Comparison of ENCODE assay signal across 20 mouse cellular contexts in the genomic region with DNA sequence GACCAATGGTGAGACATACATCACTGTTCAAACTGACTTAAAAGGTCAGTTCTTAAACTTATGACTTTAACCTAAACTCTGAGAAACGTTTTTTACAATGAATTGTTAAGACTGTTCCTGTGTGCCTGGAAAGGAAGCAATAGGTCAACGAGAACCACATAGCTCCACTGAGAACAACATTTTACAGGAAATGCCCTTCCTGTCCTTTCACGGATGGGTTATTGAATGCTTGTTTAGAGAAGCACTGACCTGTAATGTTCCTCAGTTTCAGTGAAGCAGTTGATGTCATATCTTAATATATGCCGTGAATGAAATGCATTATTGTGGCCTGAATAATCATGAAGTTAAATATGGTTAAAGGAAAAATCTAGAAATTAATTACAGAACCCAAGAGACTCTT.
DNase-seq lines count a peak whose midpoint lies in the region; ATAC-seq lines count a peak whose summit lies in the region.
"Had no signal": no experiment of that assay in that cellular context is flagged by ENCODE, and none has a peak within 500 bp of the region (broad histone marks: within the 10 kb centered on the region; RNA-seq: fewer than 3 reads in every experiment).

No protein-coding gene starts in this region.

- no peak overlapping the region for H3K4me2 ChIP-seq in heart, embryonic 15.5 days
- H3K4me2 ChIP-seq in kidney, embryonic 16.5 days (replicated peaks; ENCODE audit: low read depth, low read length), result no peak overlapping the region
- H3K4me2 ChIP-seq: embryonic facial prominence, embryonic 15.5 days; lung, embryonic 15.5 days; midbrain, embryonic 13.5 days; stomach, embryonic 15.5 days had no signal

- H3K27ac ChIP-seq in heart, embryonic 15.5 days, result peak overlapping the region; percentile 60
- no peak overlapping the region for H3K27ac ChIP-seq in kidney, embryonic 16.5 days (ENCODE audit: low read length)
- peak overlapping the region; percentile 79 for H3K27ac ChIP-seq in brown adipose tissue, adult 24 weeks (replicated peaks; ENCODE audit: low read depth, low read length)
- H3K27ac ChIP-seq: embryonic facial prominence, embryonic 15.5 days; left cerebral cortex, adult 2 months; lung, embryonic 15.5 days; midbrain, embryonic 13.5 days; stomach, embryonic 15.5 days had no signal

- no peak for ATAC-seq in heart, embryonic 15.5 days (replicated peaks; ENCODE audit: insufficient number of reproducible peaks, insufficient read depth, low FRiP score, low read depth)
- ATAC-seq in kidney, embryonic 16.5 days (ENCODE audit: low FRiP score, low TSS enrichment), result peak; percentile 47; the same call in 1 of the 2 replicates
- ATAC-seq: activated CD4-positive, CD25-positive, alpha-beta regulatory T cell, adult 4 months; midbrain, embryonic 13.5 days had no signal

- no peaks in the 10 kb centered on the region for H3K27me3 ChIP-seq in heart, embryonic 15.5 days
- H3K27me3 ChIP-seq in kidney, embryonic 16.5 days (ENCODE audit: insufficient read depth, low read length), result no peaks in the 10 kb centered on the region
- H3K27me3 ChIP-seq: embryonic facial prominence, embryonic 15.5 days; lung, embryonic 15.5 days; midbrain, embryonic 13.5 days; stomach, embryonic 15.5 days had no signal

- DNase-seq in heart, adult 11 months, result no peak
- DNase-seq in kidney, postnatal 10 days, result no peak
- peak; percentile 73 for DNase-seq in Muller cell, postnatal 12 days (ENCODE audit: inconsistent ontology term)
- no peak for DNase-seq in right cerebral cortex, adult 18-20 months
- no peak for DNase-seq in natural killer cell, adult 2 months (ENCODE audit: low spot score in 2 of 2)
- DNase-seq: adrenal gland, postnatal 10 days; cerebellum, adult 9-11 months; kidney, adult 8-10 months; left cerebral cortex, postnatal 4 days; liver; thymus, adult 2 months had no signal

- no peaks in the 10 kb centered on the region for H3K9me3 ChIP-seq in heart, embryonic 15.5 days (replicated peaks)
- H3K9me3 ChIP-seq in kidney, embryonic 16.5 days (ENCODE audit: low read length), result no peaks in the 10 kb centered on the region
- H3K9me3 ChIP-seq: embryonic facial prominence, embryonic 15.5 days; lung, embryonic 15.5 days; midbrain, embryonic 13.5 days; stomach, embryonic 15.5 days had no signal

- WGBS in heart, embryonic 15.5 days, result 39% methylated on average over 4 of the region's 4 CpGs
- WGBS in kidney, embryonic 16.5 days, result 4% methylated on average over 4 of the region's 4 CpGs

- no peak overlapping the region for H3K4me3 ChIP-seq in heart, embryonic 15.5 days
- no peak overlapping the region for H3K4me3 ChIP-seq in kidney, embryonic 16.5 days (ENCODE audit: low read length)
- H3K4me3 ChIP-seq in brown adipose tissue, adult 24 weeks (ENCODE audit: insufficient read depth, low read depth, low read length), result no peak overlapping the region
- H3K4me3 ChIP-seq: embryonic facial prominence, embryonic 15.5 days; left cerebral cortex, adult 2 months; lung, embryonic 15.5 days; midbrain, embryonic 13.5 days; stomach, embryonic 15.5 days had no signal

- no peaks in the 10 kb centered on the region for H3K36me3 ChIP-seq in heart, embryonic 15.5 days
- no peaks in the 10 kb centered on the region for H3K36me3 ChIP-seq in kidney, embryonic 16.5 days (ENCODE audit: insufficient read depth, low read length)
- H3K36me3 ChIP-seq: embryonic facial prominence, embryonic 15.5 days; lung, embryonic 15.5 days; midbrain, embryonic 13.5 days; stomach, embryonic 15.5 days had no signal

- peaks cover 55% of the 10 kb centered on the region for H3K4me1 ChIP-seq in heart, embryonic 15.5 days (replicated peaks)
- H3K4me1 ChIP-seq in kidney, embryonic 16.5 days (ENCODE audit: insufficient read depth, low read length), result peaks cover 22% of the 10 kb centered on the region
- peaks cover 21% of the 10 kb centered on the region for H3K4me1 ChIP-seq in brown adipose tissue, adult 24 weeks (ENCODE audit: control insufficient read depth, insufficient read depth, insufficient read length, low read length)
- H3K4me1 ChIP-seq: embryonic facial prominence, embryonic 15.5 days; midbrain, embryonic 13.5 days had no signal

- H3K9ac ChIP-seq in heart, embryonic 15.5 days, result no peak overlapping the region
- H3K9ac ChIP-seq in kidney, embryonic 16.5 days (replicated peaks; ENCODE audit: low read length), result no peak overlapping the region
- H3K9ac ChIP-seq: embryonic facial prominence, embryonic 15.5 days; lung, embryonic 15.5 days; midbrain, embryonic 13.5 days; stomach, embryonic 15.5 days had no signal
